Mouse (Mus musculus) B cell, adult 67 days (primary cell): Measurements from ENCODE around the gene Itpr2. TPM values are rescaled to one million over a fixed set of nuclear protein-coding genes. Genes with fewer than 3 reads are reported as not detected.

Experiments
- total RNA-seq, 2 experiments: library from RNA; stranded (reverse); gene quantifications; 4 replicates each; pipeline ENCODE4 v1.2.4; 2023

Itpr2 gene
- 100 to 1,000 TPM; 184 to 193 TPM for total RNA-seq

DNA sequence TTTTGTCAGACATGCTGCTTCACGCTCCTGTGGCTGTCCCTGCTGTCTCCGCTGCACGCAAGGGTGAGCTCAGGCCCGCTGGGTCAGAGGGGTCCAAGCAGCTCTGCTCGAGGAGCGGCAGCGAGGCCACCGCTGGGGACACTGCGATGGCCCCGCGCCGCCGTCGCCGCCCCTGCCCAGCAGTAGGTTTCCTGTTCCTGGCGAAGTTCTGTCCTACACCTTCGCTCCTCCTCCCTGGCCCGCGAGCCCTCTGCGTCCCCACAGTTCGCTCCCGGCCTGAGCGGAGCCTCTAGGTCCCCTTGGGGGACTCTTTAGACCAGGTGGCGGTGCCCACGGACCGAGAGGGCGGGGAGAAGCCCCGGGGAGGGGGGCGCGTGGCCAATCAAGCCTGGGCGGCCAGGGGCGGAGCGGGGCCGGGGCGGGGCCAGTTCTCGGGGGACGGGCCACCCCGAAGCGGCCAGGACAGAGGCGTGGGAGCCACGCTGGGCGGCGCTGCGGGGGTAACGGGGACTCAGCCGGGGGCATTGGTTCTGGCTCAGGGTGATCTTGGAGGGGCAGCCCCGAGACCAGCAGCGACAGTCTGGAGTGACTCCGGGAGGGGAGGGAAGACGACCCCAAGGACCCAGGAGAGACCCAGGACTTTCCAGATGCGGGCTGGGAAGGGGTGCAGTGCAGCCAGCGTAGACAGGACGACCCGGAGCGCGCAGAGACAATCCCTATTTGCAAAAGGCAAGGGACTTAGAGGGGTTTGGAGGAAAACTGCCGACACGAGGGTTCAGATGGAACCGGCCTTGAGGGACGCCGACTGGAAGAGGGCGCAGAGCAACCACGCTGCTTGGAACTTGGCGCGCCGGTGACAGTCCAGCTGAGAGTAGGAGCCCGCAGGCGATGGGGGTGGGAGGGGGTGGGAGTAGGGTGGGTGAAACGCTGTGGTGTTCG is at the start of gene Itpr2:
Gene Itpr2 (minus strand): TSS at position 358 of the 939 bp plus-strand sequence.

Other genes with a start within 250 kb of the Itpr2 start
- gene Fgfr1op2, start 75.0 kb upstream of the Itpr2 start, total RNA-seq, result 10 to 100 TPM; 93.3 to 97.7 TPM
- gene Ints13, start 75.6 kb upstream of the Itpr2 start, total RNA-seq, result 10 to 100 TPM; 70.0 to 80.7 TPM
- 10 to 100 TPM; 34.8 to 36.6 TPM for gene Med21, start 140.3 kb upstream of the Itpr2 start, total RNA-seq
- 10 to 100 TPM in 1 of 2 experiments, 1 to 10 TPM in 1; 9.7 to 10.2 TPM for gene Tm7sf3, start 140.6 kb upstream of the Itpr2 start, total RNA-seq
- gene Stk38l, start 222.8 kb upstream of the Itpr2 start, total RNA-seq, result 10 to 100 TPM; 15.3 to 16.3 TPM